Mouse (Mus musculus): ENCODE data around the gene Hmga2. TPM values are rescaled to one million over a fixed set of nuclear protein-coding genes. Genes with fewer than 3 reads are reported as not detected.
"Not testable (repeated sequence)": the region's sequence is repeated elsewhere in the genome, so short reads cannot be mapped to it uniquely, and the experiment has no call there.

Hmga2 gene
- polyA plus RNA-seq, 1 experiment from 2014 or later, result 18.0 TPM

GRCm38 (mm10) chr10:120384797-120385600 is 91.3 kb downstream of the Hmga2 start:
- 54% methylated on average over 10 of the region's 10 CpGs for WGBS (ENCODE audit: missing documents)
- no peaks in the 10 kb centered on the region; the same call in 1 of the 2 replicates for H3K79me2 ChIP-seq (ENCODE audit: inconsistent target)
- no peak overlapping the region for H3K27ac ChIP-seq
- H3K4me3 ChIP-seq (ENCODE audit: inconsistent target), result no peak overlapping the region
- H3K36me3 ChIP-seq (ENCODE audit: inconsistent target), result no peaks in the 10 kb centered on the region

- H3K27ac ChIP-seq, result no peak overlapping the region
- H3K79me2 ChIP-seq (ENCODE audit: inconsistent target), result no peaks in the 10 kb centered on the region; the same call in 1 of the 2 replicates
- WGBS (ENCODE audit: missing documents), result 98% methylated on average over 7 of the region's 7 CpGs
- no peak overlapping the region for H3K4me3 ChIP-seq (ENCODE audit: inconsistent target)
- no peaks in the 10 kb centered on the region for H3K36me3 ChIP-seq (ENCODE audit: inconsistent target)
Observed at GRCm38 (mm10) chr10:120384040-120384439, 92.2 kb downstream of the Hmga2 start.

DNA sequence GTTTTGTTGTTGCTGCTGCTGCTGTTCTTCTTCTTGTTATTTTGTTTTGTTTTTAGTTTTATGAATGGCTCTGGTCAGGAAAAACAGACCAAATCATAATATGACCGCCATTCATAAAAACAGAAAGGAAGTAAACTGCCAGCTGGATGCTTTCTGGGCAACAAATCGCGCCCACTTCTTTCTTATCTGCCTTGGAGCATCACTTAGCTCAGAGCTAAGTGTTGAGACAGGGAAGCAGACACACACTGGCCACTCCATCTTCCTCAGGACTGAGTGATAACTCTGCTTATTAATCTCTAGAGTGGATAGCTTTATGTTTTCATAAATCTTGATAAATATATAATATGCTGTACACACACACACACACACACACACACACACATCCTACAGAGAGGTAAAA is 98.5 kb downstream of the Hmga2 start:
- H3K36me3 ChIP-seq (ENCODE audit: inconsistent target), result no peaks in the 10 kb centered on the region
- no peak overlapping the region for H3K27ac ChIP-seq
- H3K4me3 ChIP-seq (ENCODE audit: inconsistent target), result no peak overlapping the region
- H3K79me2 ChIP-seq (ENCODE audit: inconsistent target), result no peaks in the 10 kb centered on the region; the same call in none of the 2 replicates
- 17% methylated on average over 3 of the region's 3 CpGs for WGBS (ENCODE audit: missing documents)

GRCm38 (mm10) chr10:120377327-120377752 is 98.9 kb downstream of the Hmga2 start:
- no peaks in the 10 kb centered on the region for H3K36me3 ChIP-seq (ENCODE audit: inconsistent target)
- H3K4me3 ChIP-seq (ENCODE audit: inconsistent target), result no peak overlapping the region
- H3K27ac ChIP-seq, result no peak overlapping the region
- WGBS (ENCODE audit: missing documents), result 28% methylated on average over 19 of the region's 19 CpGs
- H3K79me2 ChIP-seq (ENCODE audit: inconsistent target), result no peaks in the 10 kb centered on the region; the same call in none of the 2 replicates

GRCm38 (mm10) chr10:120375438-120375837 is 100.8 kb downstream of the Hmga2 start:
- Histone ChIP-seq H3K79me2 (ENCODE audit: inconsistent target) (no peaks in the 10 kb centered on the region; the same call in none of the 2 replicates), H3K36me3 (ENCODE audit: inconsistent target) (no peaks in the 10 kb centered on the region), H3K27ac (no peak overlapping the region), H3K4me3 (ENCODE audit: inconsistent target) (no peak overlapping the region)
- 90% methylated on average over 12 of the region's 14 CpGs for WGBS (ENCODE audit: missing documents)

DNA sequence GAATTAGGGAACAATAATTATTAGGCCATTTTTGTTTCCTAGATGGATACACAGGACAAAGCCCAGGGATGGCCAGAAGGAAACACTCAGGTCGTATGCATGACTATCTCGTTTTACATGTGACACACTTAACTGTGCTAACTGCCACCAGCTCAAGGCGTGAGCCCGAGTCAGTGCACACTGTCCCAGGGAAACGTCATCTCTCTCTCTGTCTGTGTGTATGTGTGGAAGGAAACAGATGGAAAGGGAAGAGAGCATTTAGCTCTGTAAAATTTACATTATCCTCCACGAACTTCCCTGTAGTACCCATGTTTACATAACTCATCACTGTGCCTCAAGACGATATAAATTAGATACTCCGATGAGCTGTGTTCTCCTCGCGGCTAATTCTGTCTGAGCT is 105.1 kb downstream of the Hmga2 start:
- Histone ChIP-seq H3K4me3 (ENCODE audit: inconsistent target) (no peak overlapping the region), H3K79me2 (ENCODE audit: inconsistent target) (no peaks in the 10 kb centered on the region), H3K36me3 (ENCODE audit: inconsistent target) (no peaks in the 10 kb centered on the region), H3K27ac (no peak overlapping the region)
- WGBS (ENCODE audit: missing documents), result 95% methylated on average over 9 of the region's 10 CpGs

DNA sequence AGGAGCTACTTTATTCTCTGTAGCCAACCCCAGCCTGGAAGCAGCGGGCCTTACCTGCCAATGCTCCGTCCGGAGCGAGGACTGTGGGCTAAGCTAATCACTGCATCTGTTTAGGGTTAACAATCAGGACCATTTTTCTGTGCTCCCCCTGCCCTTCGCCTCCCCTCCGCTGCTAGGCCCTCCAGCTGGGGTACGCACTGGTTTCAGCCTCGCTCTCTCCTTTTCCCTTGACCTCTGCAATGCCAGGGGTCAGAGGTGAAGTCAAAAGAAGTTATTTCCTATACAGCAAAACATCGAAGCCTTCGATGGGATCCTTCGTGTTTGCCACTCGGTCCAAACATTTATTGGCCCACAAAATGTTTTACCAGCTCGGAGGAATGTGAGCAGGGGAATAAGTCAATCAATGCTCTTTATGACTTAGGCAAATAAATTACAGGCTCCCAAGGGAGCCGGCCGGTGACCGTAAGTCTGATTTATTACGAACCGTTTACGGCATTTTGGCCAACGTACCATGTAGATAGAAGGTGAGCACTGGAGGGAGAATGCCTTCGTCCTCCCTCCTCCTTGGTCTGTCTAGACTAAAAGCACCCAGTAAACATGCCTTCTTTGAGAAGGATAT is 107.0 kb downstream of the Hmga2 start:
- Histone ChIP-seq H3K4me3 (ENCODE audit: inconsistent target) (no peak overlapping the region), H3K27ac (no peak overlapping the region), H3K36me3 (ENCODE audit: inconsistent target) (no peaks in the 10 kb centered on the region), H3K79me2 (ENCODE audit: inconsistent target) (no peaks in the 10 kb centered on the region)
- 96% methylated on average over 21 of the region's 21 CpGs for whole genome bisulfite sequencing (ENCODE audit: missing documents)

DNA sequence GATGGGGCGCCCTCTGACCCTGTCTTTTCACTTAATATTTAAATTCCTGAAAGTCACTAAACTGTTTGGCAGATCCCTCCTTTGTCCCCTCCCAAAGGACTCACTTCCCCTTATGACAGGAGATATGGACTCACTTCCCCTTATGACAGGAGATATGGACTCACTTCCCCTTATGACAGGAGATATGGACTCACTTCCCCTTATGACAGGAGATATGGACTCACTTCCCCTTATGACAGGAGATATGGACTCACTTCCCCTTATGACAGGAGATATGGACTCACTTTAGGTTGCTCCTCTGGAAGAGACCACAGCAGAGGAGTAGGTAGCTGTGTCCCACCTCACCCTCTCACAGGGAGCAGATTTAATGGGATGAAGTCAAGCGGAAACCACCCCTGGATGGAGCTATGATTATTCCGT is 110.1 kb downstream of the Hmga2 start:
- 87% methylated on average over 3 of the region's 3 CpGs for WGBS (ENCODE audit: missing documents)
- not testable (repeated sequence) for H3K79me2 ChIP-seq (ENCODE audit: inconsistent target); H3K36me3 ChIP-seq (ENCODE audit: inconsistent target); H3K4me3 ChIP-seq (ENCODE audit: inconsistent target)
- peak overlapping the region; percentile 43 for H3K27ac ChIP-seq

DNA sequence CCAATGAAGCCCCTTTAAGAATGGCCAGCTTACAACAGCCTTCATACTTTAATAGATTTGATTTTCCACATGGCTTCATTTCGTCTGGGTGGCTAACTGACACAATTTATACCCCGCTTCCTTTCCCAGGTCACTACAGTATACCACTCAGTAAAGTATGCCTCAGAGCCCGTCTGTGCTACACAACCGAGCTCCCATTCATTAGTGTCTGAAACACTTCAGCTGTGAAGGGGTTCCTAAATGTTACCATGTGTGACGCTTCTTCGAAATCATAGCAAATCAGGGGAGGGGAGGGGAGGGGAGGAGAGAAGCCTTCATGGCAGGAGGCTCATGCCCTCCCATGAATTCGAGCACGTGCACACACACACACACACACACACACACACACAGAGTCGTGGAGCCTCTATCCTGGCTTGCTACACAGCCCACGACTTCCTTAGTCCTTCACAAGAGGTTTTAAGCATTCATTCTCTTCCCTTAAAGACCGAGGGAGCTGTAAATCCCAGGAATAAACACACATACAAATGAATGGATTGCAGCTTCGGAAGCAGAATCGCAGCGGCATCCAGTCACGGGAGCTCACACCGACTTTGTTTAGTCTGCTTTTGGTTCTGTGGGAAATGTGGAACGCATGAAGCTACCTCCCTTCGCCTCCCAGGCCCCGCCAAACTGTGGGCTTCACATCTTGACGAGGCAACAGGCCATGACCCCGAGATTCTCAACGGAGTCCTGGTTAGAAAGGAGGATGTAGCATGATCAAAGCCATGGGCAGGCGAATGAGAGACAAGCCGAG is 110.7 kb downstream of the Hmga2 start:
- 85% methylated on average over 22 of the region's 24 CpGs for WGBS (ENCODE audit: missing documents)
- Histone ChIP-seq H3K79me2 (ENCODE audit: inconsistent target) (no peaks in the 10 kb centered on the region), H3K36me3 (ENCODE audit: inconsistent target) (no peaks in the 10 kb centered on the region), H3K27ac (peak overlapping the region; percentile 43), H3K4me3 (ENCODE audit: inconsistent target) (no peak overlapping the region)

DNA sequence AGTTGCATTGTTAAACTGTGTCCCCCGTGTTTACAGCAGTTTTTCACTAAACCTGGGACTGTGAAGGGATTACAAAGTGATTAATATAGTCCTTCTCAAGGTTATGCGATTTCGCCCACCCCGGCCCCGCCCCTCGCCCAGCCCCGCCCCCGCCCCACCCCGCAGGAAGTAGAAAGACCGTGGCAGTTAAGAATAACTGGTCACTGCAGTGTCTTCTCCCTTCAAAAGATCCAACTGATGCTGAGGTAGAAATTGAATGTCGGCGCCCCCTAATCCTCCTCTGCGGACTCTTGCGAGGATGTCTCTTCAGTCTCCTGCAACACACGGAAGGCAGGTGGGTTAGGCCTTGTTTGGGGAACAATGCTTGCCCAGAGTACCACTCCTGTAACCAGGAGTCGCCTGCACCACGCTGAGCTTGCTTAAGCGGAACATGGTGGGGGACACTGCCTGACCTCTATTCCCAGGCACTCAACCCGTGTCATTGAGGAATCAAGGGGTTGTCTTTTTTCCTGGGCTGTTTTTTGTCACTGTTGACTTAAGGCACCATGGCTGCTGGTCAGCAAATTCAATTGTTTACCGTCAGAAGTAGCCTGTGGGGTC is 112.2 kb downstream of the Hmga2 start:
- H3K36me3 ChIP-seq (ENCODE audit: inconsistent target), result no peaks in the 10 kb centered on the region
- no peaks in the 10 kb centered on the region for H3K79me2 ChIP-seq (ENCODE audit: inconsistent target)
- WGBS (ENCODE audit: missing documents), result 85% methylated on average over 16 of the region's 20 CpGs
- no peak overlapping the region for H3K4me3 ChIP-seq (ENCODE audit: inconsistent target)
- no peak overlapping the region for H3K27ac ChIP-seq

DNA sequence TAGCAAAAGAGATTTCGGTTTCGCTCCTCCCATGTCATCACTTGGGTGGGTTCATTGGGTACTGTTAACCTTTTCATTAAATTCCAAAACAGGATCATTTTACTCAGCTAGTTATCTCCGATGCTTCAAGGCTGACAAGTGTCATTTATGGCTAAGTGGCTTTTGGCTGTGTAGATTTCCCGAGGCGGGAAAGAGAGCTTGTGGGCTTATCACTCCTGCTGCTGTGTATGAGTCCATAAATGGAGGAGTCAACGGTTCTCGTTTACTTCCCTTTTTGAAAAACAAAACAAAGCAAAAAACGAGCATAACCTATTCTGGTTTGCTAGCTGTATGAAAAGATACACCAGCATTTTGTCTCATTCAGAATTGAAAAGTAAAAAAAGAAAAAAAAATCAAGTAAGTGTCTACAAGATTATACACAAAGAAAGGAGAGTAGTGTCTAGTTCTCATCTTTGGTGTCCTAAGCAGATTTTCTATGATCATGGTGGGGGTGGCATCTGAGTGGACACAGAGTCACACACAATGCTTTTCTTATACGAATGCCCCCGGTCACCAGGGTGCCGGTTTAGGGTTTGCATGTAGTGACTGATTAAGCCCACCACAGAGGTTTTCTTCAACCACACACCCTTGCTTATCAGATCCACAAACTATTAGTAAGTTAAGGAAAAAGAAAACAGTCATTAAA is 112.8 kb downstream of the Hmga2 start:
- 88% methylated on average over 7 of the region's 11 CpGs for WGBS (ENCODE audit: missing documents)
- H3K79me2 ChIP-seq (ENCODE audit: inconsistent target); H3K36me3 ChIP-seq (ENCODE audit: inconsistent target); H3K27ac ChIP-seq; H3K4me3 ChIP-seq (ENCODE audit: inconsistent target): not testable (repeated sequence)

DNA sequence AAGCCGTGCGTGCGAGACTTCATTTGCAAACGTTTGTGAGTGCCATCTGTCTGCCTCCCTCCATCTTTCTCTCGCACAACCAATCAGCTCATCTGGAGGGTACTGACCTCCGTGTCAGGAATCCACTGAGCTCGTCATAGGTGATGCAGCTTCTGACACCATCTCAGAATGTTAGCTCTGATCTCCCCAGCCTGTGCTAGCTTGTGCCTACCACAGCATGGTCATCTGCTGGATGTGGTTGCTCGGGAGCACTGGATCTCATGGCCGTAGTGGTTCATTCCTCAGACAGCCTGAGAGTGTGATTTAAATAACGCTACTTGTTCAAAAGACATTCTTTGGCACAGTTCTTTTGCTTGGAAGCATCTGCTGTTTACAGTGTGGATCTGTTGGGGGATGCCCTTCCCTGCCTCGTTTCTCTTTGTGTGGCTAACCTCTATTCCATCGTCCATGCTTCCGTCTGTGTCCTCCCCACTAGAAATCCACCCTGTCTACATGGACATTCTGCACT is 121.7 kb downstream of the Hmga2 start:
- H3K27ac ChIP-seq, result no peak overlapping the region
- H3K79me2 ChIP-seq (ENCODE audit: inconsistent target), result no peaks in the 10 kb centered on the region
- whole genome bisulfite sequencing (ENCODE audit: missing documents), result 80% methylated on average over 13 of the region's 13 CpGs
- H3K36me3 ChIP-seq (ENCODE audit: inconsistent target), result no peaks in the 10 kb centered on the region
- no peak overlapping the region for H3K4me3 ChIP-seq (ENCODE audit: inconsistent target)

GRCm38 (mm10) chr10:120345325-120345724 is 130.9 kb downstream of the Hmga2 start:
- H3K36me3 ChIP-seq (ENCODE audit: inconsistent target), result no peaks in the 10 kb centered on the region
- 91% methylated on average over 6 of the region's 6 CpGs for WGBS (ENCODE audit: missing documents)
- no peak overlapping the region for H3K27ac ChIP-seq
- no peaks in the 10 kb centered on the region for H3K79me2 ChIP-seq (ENCODE audit: inconsistent target)
- no peak overlapping the region for H3K4me3 ChIP-seq (ENCODE audit: inconsistent target)
